Mouse (Mus musculus): ENCODE results near the gene Olfr52.
"Not testable (repeated sequence)": the region's sequence is repeated elsewhere in the genome, so short reads cannot be mapped to it uniquely, and the experiment has no call there.

Olfr52 gene

GRCm38 (mm10) chr2:86185583-86185982 is at the start of gene Olfr52:
TSS of gene Olfr52 (minus strand) at chr2:86185683.
- in situ Hi-C loops (cut with MboI, MseI): no loop called here

GRCm38 (mm10) chr2:86231301-86231700 is 45.8 kb upstream of the Olfr52 start, which contains the start of gene Olfr1047:
TSS of gene Olfr1047 (minus strand) at chr2:86231401.
- in situ Hi-C loops (cut with MboI, MseI): no loop called here

- in situ Hi-C loops (cut with MboI, MseI): no loop called here
These were observed 33.7 kb upstream of the Olfr52 start, which contains the start of gene Olfr1046 for GRCm38 (mm10) chr2:86219214-86219613. TSS of gene Olfr1046 (minus strand) at chr2:86219314.

- in situ Hi-C loops (cut with MboI, MseI): no loop called here
These were observed 17.4 kb upstream of the Olfr52 start, which contains the start of gene Olfr1045 for GRCm38 (mm10) chr2:86202909-86203308. TSS of gene Olfr1045 (minus strand) at chr2:86203009.

- in situ Hi-C loops (cut with MboI, MseI): no loop called here
These were observed 10.4 kb upstream of the Olfr52 start for GRCm38 (mm10) chr2:86195863-86196262.

- in situ Hi-C loops (cut with MboI, MseI): no loop called here
These were observed 5.5 kb downstream of the Olfr52 start for GRCm38 (mm10) chr2:86179950-86180349.

- in situ Hi-C loops (cut with MboI, MseI): no loop called here
These were observed 7.8 kb downstream of the Olfr52 start, which contains the start of gene Olfr1044 for GRCm38 (mm10) chr2:86177720-86178119. TSS of gene Olfr1044 (minus strand) at chr2:86177820.

- in situ Hi-C loops (cut with MboI, MseI): not testable (repeated sequence)
These were observed 10.1 kb downstream of the Olfr52 start for GRCm38 (mm10) chr2:86175422-86175821.

- in situ Hi-C loops (cut with MboI, MseI): no loop called here
These were observed 18.1 kb downstream of the Olfr52 start, which contains the start of gene Olfr1043 for GRCm38 (mm10) chr2:86167422-86167821. TSS of gene Olfr1043 (minus strand) at chr2:86167522.

GRCm38 (mm10) chr2:86161738-86162137 is 23.7 kb downstream of the Olfr52 start, which contains the start of gene Olfr1042:
TSS of gene Olfr1042 (minus strand) at chr2:86161838.
- in situ Hi-C loops (cut with MboI, MseI): no loop called here

GRCm38 (mm10) chr2:86146632-86147031 is 38.9 kb downstream of the Olfr52 start, which contains the start of gene Olfr1040:
TSS of gene Olfr1040 (minus strand) at chr2:86146732.
- in situ Hi-C loops (cut with MboI, MseI): no loop called here

- in situ Hi-C loops (cut with MboI, MseI): no loop called here
These were observed 49.7 kb downstream of the Olfr52 start, which contains the start of gene Olfr1039 for GRCm38 (mm10) chr2:86135828-86136227. TSS of gene Olfr1039 (minus strand) at chr2:86135928.

Measured in T-helper 2 cell (primary cell).